ENCODE assay signal across 8 mouse cellular contexts in genomic region chr7:126428631-126429502, GRCm38 (mm10). TPM values are rescaled to one million over a fixed set of nuclear protein-coding genes. Genes with fewer than 3 reads are reported as not detected.
DNase-seq lines count a peak whose midpoint lies in the region; ATAC-seq and TF ChIP-seq lines count a peak whose summit lies in the region.

TSS of gene Rabep2 (plus strand) at chr7:126428759.

- no peak for TF ChIP-seq EP300 in MEL (IDR thresholded peaks at IDR 0.05; ENCODE audit: low read depth in 1 of 2, low read length in 2 of 2)

- peaks cover 0 to 6% of the 10 kb centered on the region in 2 experiments; a peak in 2 of 4 replicates for H3K4me1 ChIP-seq in MEL (ENCODE audit: control insufficient read depth in 1 of 2, insufficient read depth in 2 of 2, low read length in 2 of 2)
- peaks cover 9% of the 10 kb centered on the region; the same call in 1 of the 2 replicates for H3K4me1 ChIP-seq in cerebellum, adult 2 months (ENCODE audit: control insufficient read depth, insufficient read depth, low read length)
- H3K4me1 ChIP-seq in lung, embryonic 16.5 days (replicated peaks; ENCODE audit: control insufficient read depth, insufficient read depth, low read length), result peaks cover 9% of the 10 kb centered on the region

- WGBS in cerebellum, adult 2 months, result under 1% methylated on average over 82 of the region's 82 CpGs
- under 1% methylated on average over 80 of the region's 82 CpGs for WGBS in lung, embryonic 16.5 days

- H3K4me3 ChIP-seq in MEL (ENCODE audit: control insufficient read depth in 1 of 2, insufficient read depth in 1 of 2, low read depth in 2 of 2, low read length in 2 of 2), result peak within 1 kb of the TSS; percentile 71 to 81
- peak within 1 kb of the TSS; percentile 82 for H3K4me3 ChIP-seq in cerebellum, adult 2 months (replicated peaks; ENCODE audit: insufficient read depth, low read depth, low read length)
- peak within 1 kb of the TSS; percentile 75 for H3K4me3 ChIP-seq in lung, embryonic 16.5 days (ENCODE audit: low read length)

- peaks cover 0 to 4% of the 10 kb centered on the region in 2 experiments; a peak in 2 of 4 replicates for H3K36me3 ChIP-seq in MEL (ENCODE audit: control insufficient read depth in 1 of 2, insufficient read depth in 2 of 2, low read length in 2 of 2)
- H3K36me3 ChIP-seq in lung, embryonic 16.5 days (ENCODE audit: control insufficient read depth, insufficient read depth, low read length), result no peaks in the 10 kb centered on the region

- TF ChIP-seq POLR2A in MEL (IDR thresholded peaks at IDR 0.05; ENCODE audit: control insufficient read depth in 1 of 2, insufficient read depth in 1 of 2, low read depth in 1 of 2, low read length in 2 of 2, poor library complexity in 1 of 2), result peak; percentile 64 to 71; a peak in 2 of 4 replicates
- peak; percentile 48; the same call in 1 of the 2 replicates for TF ChIP-seq POLR2A in cerebellum, adult 2 months (IDR thresholded peaks at IDR 0.05; ENCODE audit: borderline replicate concordance, insufficient read depth, low read length)

- H3K27ac ChIP-seq in MEL (ENCODE audit: control insufficient read depth, low read depth, low read length), result peak within 1 kb of the TSS; percentile 70
- peak within 1 kb of the TSS; percentile 89 for H3K27ac ChIP-seq in cerebellum, adult 2 months (ENCODE audit: insufficient read depth, low read length)
- peak within 1 kb of the TSS; percentile 98 for H3K27ac ChIP-seq in lung, embryonic 16.5 days (ENCODE audit: low read length)

- no peaks in the 10 kb centered on the region for H3K79me2 ChIP-seq in MEL (ENCODE audit: control insufficient read depth, insufficient read depth, low read length, poor library complexity)

- peak; percentile 58 to 81 for ATAC-seq in hematopoietic stem cell, adult 5-6 weeks (replicated peaks in 1 of 2; ENCODE audit: insufficient read depth in 1 of 2, low FRiP score in 2 of 2, low TSS enrichment in 1 of 2, low read depth in 1 of 2, poor library complexity in 2 of 2, severe bottlenecking in 2 of 2)
- peak; percentile 96 for ATAC-seq in lung, embryonic 16.5 days (ENCODE audit: low read depth)

- H3K4me2 ChIP-seq in lung, embryonic 16.5 days (ENCODE audit: low read depth, low read length), result peak within 1 kb of the TSS; percentile 87

- no peaks in the 10 kb centered on the region for H3K27me3 ChIP-seq in MEL (ENCODE audit: control insufficient read depth in 1 of 2, insufficient read depth in 2 of 2, low read length in 2 of 2)
- H3K27me3 ChIP-seq in cerebellum, adult 2 months (ENCODE audit: control insufficient read depth, insufficient read depth, low read length), result no peaks in the 10 kb centered on the region
- no peaks in the 10 kb centered on the region for H3K27me3 ChIP-seq in lung, embryonic 16.5 days (ENCODE audit: control insufficient read depth, insufficient read depth, low read depth, low read length)

- no peak for TF ChIP-seq CTCF in MEL (IDR thresholded peaks at IDR 0.05 in 2 of 3, conservative IDR thresholded peaks at IDR 0.05 in 1 of 3; ENCODE audit: control insufficient read depth in 1 of 3, insufficient read depth in 1 of 3, low read depth in 2 of 3, low read length in 3 of 3, poor library complexity in 1 of 3, severe bottlenecking in 1 of 3)
- TF ChIP-seq CTCF in cerebellum, adult 2 months (IDR thresholded peaks at IDR 0.05; ENCODE audit: borderline replicate concordance, insufficient read depth, low read depth, low read length), result no peak

- TF ChIP-seq RAD21 in MEL (IDR thresholded peaks at IDR 0.05; ENCODE audit: low read depth, low read length), result no peak

- peak; percentile 85 for DNase-seq in MEL (ENCODE audit: low read depth, low spot score)
- DNase-seq in cerebellum, adult 2 months, result peak; percentile 95 to 99
- peak; percentile 91 for DNase-seq in forelimb bud, embryonic 11.5 days (ENCODE audit: low read depth, low spot score)
- peak; percentile 88 for DNase-seq in layer of hippocampus, adult 9-10 months (ENCODE audit: low spot score)
- peak; percentile 99 for DNase-seq in ovary, postnatal 10 days (ENCODE audit: low spot score)
- peak; percentile 82 to 94 for DNase-seq in thymus, postnatal 10 days (ENCODE audit: low spot score in 2 of 2)

- no peaks in the 10 kb centered on the region for H3K9me3 ChIP-seq in MEL (replicated peaks; ENCODE audit: insufficient read depth, low read length)
- H3K9me3 ChIP-seq in lung, embryonic 16.5 days (ENCODE audit: control insufficient read depth, low read length), result no peaks in the 10 kb centered on the region

- H3K9ac ChIP-seq in MEL (ENCODE audit: control insufficient read depth, low read depth, low read length, poor library complexity, severe bottlenecking), result peak within 1 kb of the TSS; percentile 94
- peak within 1 kb of the TSS; percentile 88 for H3K9ac ChIP-seq in lung, embryonic 16.5 days (ENCODE audit: low read length)

TF ChIP-seq in MEL, 35 proteins besides CTCF, POLR2A, EP300 and RAD21:
- TF ChIP-seq NELFE (IDR thresholded peaks at IDR 0.05; ENCODE audit: low read depth, low read length) (peak; percentile 63), SIN3A (IDR thresholded peaks at IDR 0.05; ENCODE audit: low read length) (peak; percentile 72), JUND (IDR thresholded peaks at IDR 0.05; ENCODE audit: low read depth, low read length) (no peak), MAX (IDR thresholded peaks at IDR 0.05; ENCODE audit: low read length) (peak; percentile 33; the same call in 1 of the 2 replicates), TCF12 (IDR thresholded peaks at IDR 0.05; ENCODE audit: low read depth, low read length) (no peak), MXI1 (IDR thresholded peaks at IDR 0.05; ENCODE audit: low read depth, low read length) (peak; percentile 75), KAT2A (conservative IDR thresholded peaks at IDR 0.05; ENCODE audit: low read depth, low read length) (peak; percentile 48), ELF1 (IDR thresholded peaks at IDR 0.05; ENCODE audit: low read depth, low read length) (peak; percentile 96), HCFC1 (IDR thresholded peaks at IDR 0.05; ENCODE audit: low read depth, low read length) (peak; percentile 75), NRF1 (IDR thresholded peaks at IDR 0.05; ENCODE audit: insufficient read depth, low read depth, low read length, poor library complexity, severe bottlenecking) (0 out of 2 replicates have a peak, but pooled peaks have one; percentile 6)

RNA-seq across cellular contexts. Expression of gene Rabep2, which starts in this region (rescaled TPM):
- total RNA-seq in MEL (2012; rRNA removed), result 12.9 and 15.2 TPM in 2 replicates
- polyA plus RNA-seq in MEL (2012; ENCODE audit: insufficient read depth in 1 of 2, insufficient read length in 2 of 2, low read depth in 1 of 2, low replicate concordance in 2 of 2, missing spikeins in 1 of 2), result 10 to 100 TPM in 1 of 2 experiments, not detected in 1; 16.2 TPM
- polyA plus RNA-seq in cerebellum, adult 2 months (2012; rRNA removed), result 22.2 and 24.0 TPM in 2 replicates
- 33.8 and 36.4 TPM in 2 replicates for total RNA-seq in hematopoietic stem cell, adult 5-6 weeks (2017)
- 34.2 and 35.3 TPM in 2 replicates for polyA plus RNA-seq in lung, embryonic 16.5 days (2015; fragmentation: Nextera tagmentation; extraction: Ambion mirVana)

Comparison
In these comparisons a context has a peak if more than half of its experiments do, and no peak if none do; other contexts are left out.
1. Peak in every context shown above with its lines: DNase-seq, ATAC-seq, H3K4me3 ChIP-seq and H3K27ac ChIP-seq.